Mouse (Mus musculus) heart, embryonic 10.5 days (tissue): ENCODE results near the gene B230217C12Rik. TPM values are rescaled to one million over a fixed set of nuclear protein-coding genes. Genes with fewer than 3 reads are reported as not detected.
"Not testable (repeated sequence)": the region's sequence is repeated elsewhere in the genome, so short reads cannot be mapped to it uniquely, and the experiment has no call there.

Source experiments
- DNase-seq: peaks from one replicate; pipeline ENCODE4 v3.0.0-alpha.2; 2017; ENCODE audit warnings: low spot score
- H3K27ac ChIP-seq: fragments of 300-500 bp; sonication (generic); 2 replicates; pipeline ENCODE4 v1.5.1; 2016; ENCODE audit warnings: mild to moderate bottlenecking
- H3K27me3 ChIP-seq: fragments of 300-500 bp; sonication (generic); 2 replicates; pipeline ENCODE4 v1.6.1; 2016; ENCODE audit warnings: mild to moderate bottlenecking; ENCODE audit not compliant: poor library complexity, insufficient read depth, severe bottlenecking
- H3K36me3 ChIP-seq: fragments of 300-500 bp; sonication (generic); 2 replicates; pipeline ENCODE4 v1.6.1; 2016; ENCODE audit warnings: mild to moderate bottlenecking, moderate library complexity
- H3K4me1 ChIP-seq: fragments of 300-500 bp; sonication (generic); 2 replicates; pipeline ENCODE4 v1.6.1; 2016; ENCODE audit warnings: mild to moderate bottlenecking
- H3K4me3 ChIP-seq: fragments of 300-500 bp; sonication (generic); 2 replicates; pipeline ENCODE4 v1.5.1; 2016; ENCODE audit warnings: mild to moderate bottlenecking, moderate library complexity
- H3K9me3 ChIP-seq: fragments of 300-500 bp; sonication (generic); 2 replicates; pipeline ENCODE4 v1.6.1; 2016; ENCODE audit warnings: mild to moderate bottlenecking, moderate library complexity
- WGBS: fragments of 180-500 bp; shearing (Covaris S2); methylation state at CpG from one replicate; pipeline ENCODE4 v1.1.7; 2016; 5-methylcytosine and 5-hydroxymethylcytosine counted together
- polyA plus RNA-seq: library from polyadenylated mRNA; unstranded; fragments of >200 nt; fragmentation: Nextera tagmentation; extraction: Ambion mirVana; gene quantifications from 2 replicates; pipeline ENCODE4 v1.2.1, GENCODE M21; 2016

B230217C12Rik gene
- polyA plus RNA-seq, 1 experiment from 2014 or later = 9.6 TPM

DNA sequence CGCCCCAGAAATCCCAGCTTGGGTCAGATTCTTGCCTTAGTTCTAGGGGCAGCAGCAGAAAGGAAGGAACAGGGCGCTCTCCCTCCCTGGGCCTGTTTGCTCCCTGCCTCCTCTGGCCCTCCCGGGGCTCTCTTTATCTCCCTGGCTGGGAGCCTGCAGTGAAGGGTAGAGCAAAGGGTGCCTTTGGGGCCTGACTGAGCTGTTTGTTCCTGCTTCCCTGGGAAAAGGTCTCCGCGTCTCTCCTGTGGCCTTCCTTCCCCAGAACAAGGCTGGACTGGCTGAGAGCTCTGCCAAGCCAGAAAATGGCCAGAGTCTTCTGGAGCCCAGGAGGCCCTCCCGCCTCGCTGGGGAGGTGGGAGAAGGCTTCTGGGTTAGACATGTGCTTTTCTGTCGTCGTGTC, 3.5 kb upstream of the B230217C12Rik start:
- not testable (repeated sequence) for DNase-seq, H3K4me3 ChIP-seq, H3K27ac ChIP-seq, H3K27me3 ChIP-seq, H3K9me3 ChIP-seq
- peaks cover 35% of the 10 kb centered on the region for H3K4me1 ChIP-seq
- 67% methylated on average over 9 of the region's 9 CpGs for WGBS
- H3K36me3 ChIP-seq = peaks cover 54% of the 10 kb centered on the region

DNA sequence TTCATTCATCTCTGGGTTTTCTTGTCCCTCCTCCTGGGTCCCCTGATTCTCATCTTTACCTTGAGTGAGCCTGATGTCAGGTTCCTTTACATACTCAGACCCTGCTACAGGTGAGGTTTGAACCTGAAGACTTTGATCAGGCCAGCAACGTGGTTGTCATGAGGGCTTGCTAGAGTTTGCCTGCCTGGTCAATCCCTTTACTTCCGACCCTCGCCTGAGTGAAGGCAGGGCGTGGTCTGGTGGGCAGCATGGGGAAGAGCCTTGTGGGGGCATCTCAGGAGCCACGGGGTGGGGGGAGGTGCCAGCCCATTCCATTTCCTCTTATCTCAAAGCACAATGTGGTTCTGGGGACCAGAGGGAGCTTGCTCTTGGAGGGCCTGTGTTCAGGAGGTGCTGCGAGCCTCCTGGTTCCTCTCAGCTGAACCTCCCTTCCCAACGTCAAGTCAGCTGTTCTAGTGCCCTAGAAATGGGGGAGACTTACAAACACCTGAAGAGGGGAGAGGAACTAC, 2.9 kb upstream of the B230217C12Rik start:
- Histone ChIP-seq H3K36me3 (peaks cover 48% of the 10 kb centered on the region), H3K4me3 (no peak overlapping the region), H3K9me3 (no peaks in the 10 kb centered on the region), H3K27ac (no peak overlapping the region), H3K4me1 (peaks cover 38% of the 10 kb centered on the region), H3K27me3 (no peaks in the 10 kb centered on the region)
- no peak for DNase-seq
- WGBS = 74% methylated on average over 7 of the region's 7 CpGs

DNA sequence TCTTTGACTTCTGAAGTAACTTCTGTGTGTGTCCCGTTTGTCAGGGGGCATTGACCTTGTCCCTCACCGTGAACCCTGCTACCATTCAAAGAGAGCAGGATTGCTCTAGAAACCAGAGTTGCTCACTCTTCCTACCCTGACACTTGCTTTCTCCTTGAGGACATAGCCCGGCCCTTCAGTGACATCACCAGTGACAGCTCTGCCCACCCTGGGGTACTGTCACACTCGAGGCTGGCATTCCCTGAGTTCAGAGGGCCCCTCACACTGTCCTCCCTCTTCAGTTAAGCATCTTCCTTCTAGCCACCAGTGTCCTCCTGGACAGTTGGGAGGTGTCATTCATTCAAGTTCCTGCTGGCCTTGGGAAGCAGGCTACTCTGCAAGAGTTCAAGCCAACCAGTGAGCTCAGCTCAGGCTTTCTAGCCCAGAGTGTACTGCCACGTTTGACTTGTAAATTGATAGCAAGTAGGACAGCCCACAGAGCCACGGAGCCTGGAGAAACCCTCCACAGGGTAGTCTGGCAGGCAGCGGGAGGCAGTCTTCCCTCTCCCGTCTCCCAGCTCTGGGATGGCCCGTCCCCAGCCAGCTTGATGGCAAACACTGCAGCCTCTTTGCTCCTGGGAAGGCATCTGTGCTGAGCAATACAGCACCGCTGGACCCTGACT, 1.7 kb upstream of the B230217C12Rik start:
- Histone ChIP-seq H3K36me3 (peaks cover 43% of the 10 kb centered on the region), H3K27me3 (no peaks in the 10 kb centered on the region), H3K9me3 (no peaks in the 10 kb centered on the region), H3K27ac (peak overlapping the region; percentile 11), H3K4me1 (peaks cover 35% of the 10 kb centered on the region), H3K4me3 (no peak overlapping the region)
- no peak for DNase-seq
- 35% methylated on average over 10 of the region's 10 CpGs for WGBS

DNA sequence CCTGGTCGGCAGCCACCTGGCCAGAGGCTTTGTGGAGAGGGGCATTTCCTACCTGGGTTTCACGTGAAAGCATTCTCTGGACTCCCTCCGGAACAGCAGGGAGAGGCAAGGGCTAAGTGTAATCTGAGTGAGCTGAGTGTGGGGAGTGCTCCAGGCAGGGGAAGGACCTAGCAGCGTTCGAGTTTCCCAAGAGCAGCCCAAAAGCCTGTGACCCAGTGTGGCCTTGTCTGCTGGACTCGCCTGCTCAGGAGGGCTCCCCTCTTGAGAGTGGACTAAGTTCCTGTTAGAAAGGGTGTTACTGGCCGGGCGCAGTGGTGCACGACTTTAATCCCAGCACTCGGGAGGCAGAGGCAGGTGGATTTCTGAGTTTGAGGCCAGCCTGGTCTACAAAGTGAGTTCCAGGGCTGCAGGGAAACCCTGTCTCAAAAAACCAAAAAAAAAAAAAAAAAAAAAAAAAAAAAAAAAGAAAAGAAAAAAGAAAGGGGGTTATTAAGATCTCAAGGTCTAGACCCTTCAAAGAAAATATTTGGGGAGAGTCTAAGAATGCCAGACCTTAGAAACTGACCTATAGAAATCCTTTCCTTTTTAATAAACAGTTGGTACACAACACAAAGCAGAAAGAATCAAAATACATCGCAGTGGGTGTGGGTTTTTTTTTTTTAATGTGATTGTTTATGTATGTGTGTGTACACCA, 992 bp upstream of the B230217C12Rik start:
- no peak overlapping the region for H3K4me3 ChIP-seq
- no peak for DNase-seq
- peaks cover 32% of the 10 kb centered on the region for H3K4me1 ChIP-seq
- 46% methylated on average over 11 of the region's 11 CpGs for WGBS
- H3K27ac ChIP-seq = peak overlapping the region; percentile 11
- H3K27me3 ChIP-seq = no peaks in the 10 kb centered on the region
- H3K9me3 ChIP-seq = no peaks in the 10 kb centered on the region
- peaks cover 36% of the 10 kb centered on the region for H3K36me3 ChIP-seq

DNA sequence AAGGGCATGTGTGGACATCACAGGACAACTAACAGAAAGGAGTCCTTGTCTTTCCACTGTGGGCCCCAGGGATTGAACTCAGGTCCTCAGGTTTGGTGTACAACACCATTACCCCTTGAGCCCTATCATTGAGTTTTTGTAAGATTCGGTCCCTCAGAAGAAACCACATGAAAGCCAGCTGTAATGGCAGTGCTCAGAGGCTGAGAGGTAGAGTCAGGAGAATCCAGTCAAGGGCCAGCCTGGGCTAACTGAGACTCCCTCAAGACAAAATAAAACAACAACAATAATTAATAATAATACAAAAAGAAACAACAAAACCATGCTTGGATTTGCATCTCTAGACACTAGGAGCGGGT, 467 bp upstream of the B230217C12Rik start:
- Histone ChIP-seq H3K4me3 (peak overlapping the region; percentile 67), H3K27me3 (no peaks in the 10 kb centered on the region), H3K4me1 (peaks cover 30% of the 10 kb centered on the region), H3K36me3 (peaks cover 31% of the 10 kb centered on the region), H3K27ac (peak overlapping the region; percentile 89; the same call in 1 of the 2 replicates), H3K9me3 (no peaks in the 10 kb centered on the region)
- 75% methylated on average over 2 of the region's 2 CpGs for WGBS
- no peak for DNase-seq

DNA sequence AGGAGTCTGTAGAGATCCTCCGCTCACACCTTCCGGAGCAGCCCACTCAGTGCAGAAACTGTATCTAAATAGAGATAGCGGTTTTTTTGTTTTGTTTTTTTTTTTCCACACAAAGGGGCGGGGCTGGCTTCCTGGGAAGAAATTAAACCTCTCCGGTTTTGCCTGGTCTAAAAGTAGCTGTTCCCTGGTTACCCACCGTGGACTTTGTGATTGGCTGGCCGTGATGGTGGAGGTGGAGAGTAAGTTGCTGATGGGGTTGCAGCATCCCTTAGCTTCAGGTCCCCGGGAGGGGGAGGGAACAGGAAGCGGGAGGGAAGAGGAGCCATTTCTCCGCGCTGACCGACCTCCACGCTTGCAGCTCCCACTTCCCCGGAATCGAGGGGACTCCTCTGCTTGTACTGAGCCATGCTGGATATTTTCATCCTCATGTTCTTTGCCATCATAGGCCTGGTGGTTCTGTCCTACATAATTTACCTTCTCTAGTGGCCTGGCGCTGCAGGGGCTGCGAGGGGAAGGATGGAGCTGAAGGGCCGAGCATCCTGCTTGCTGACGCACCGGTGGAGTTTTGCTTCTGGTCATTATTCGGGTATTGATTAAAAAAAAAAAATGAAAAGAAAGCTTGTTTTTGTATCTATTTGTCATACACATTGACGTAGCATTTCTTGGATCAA, 546 bp downstream of the B230217C12Rik start:
- H3K9me3 ChIP-seq = no peaks in the 10 kb centered on the region
- peak overlapping the region; percentile 67 for H3K4me3 ChIP-seq
- peak overlapping the region; percentile 89 for H3K27ac ChIP-seq
- no peaks in the 10 kb centered on the region for H3K27me3 ChIP-seq
- peaks cover 30% of the 10 kb centered on the region for H3K4me1 ChIP-seq
- peaks cover 21% of the 10 kb centered on the region for H3K36me3 ChIP-seq
- 3% methylated on average over 22 of the region's 22 CpGs for WGBS
- peak; percentile 90 for DNase-seq

DNA sequence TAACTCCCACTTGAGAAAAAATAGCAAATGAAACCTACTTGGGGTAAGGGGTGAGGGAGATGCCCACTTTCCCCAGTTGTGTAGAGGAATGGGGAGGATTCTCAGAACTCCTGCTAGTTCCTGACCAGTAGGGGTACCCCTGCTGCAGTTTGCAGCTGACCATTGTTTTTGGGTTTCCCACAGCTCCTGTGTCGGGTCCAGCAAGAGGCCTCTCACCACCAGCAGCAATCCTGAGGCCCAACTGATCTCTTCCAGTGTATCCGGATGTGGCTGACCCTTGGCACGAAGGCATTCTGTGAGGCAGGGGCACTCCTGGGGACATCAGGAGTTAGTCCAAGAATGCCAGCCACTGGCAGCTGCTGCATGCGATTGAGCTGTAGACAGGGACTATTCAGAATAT, 1.4 kb downstream of the B230217C12Rik start:
- no peak for DNase-seq
- Histone ChIP-seq H3K4me1 (peaks cover 23% of the 10 kb centered on the region), H3K9me3 (no peaks in the 10 kb centered on the region), H3K36me3 (peaks cover 12% of the 10 kb centered on the region), H3K27me3 (no peaks in the 10 kb centered on the region), H3K4me3 (peak overlapping the region; percentile 67), H3K27ac (peak overlapping the region; percentile 19; the same call in 1 of the 2 replicates)
- 54% methylated on average over 4 of the region's 4 CpGs for WGBS

DNA sequence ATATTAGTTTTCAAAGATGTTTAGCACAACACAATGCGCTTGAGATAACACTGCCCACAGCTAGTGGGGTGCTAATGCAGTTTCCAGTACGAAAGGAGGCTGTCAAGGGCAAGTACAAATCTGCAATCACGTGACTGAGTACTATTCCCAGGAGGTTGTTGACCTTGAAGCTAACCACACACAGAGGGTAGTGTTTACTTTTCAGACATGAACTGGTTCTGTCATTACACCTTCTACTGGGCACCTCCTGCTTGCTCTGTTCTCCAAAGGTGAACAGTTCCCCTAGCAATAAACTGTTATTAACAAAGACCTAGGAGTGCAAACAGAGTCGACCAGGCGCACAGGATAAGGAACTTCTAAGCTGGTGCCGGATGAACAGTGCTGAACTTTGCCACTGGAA, 9.8 kb downstream of the B230217C12Rik start:
- 61% methylated on average over 6 of the region's 6 CpGs for WGBS
- Histone ChIP-seq H3K36me3 (no peaks in the 10 kb centered on the region), H3K27me3 (no peaks in the 10 kb centered on the region), H3K9me3 (no peaks in the 10 kb centered on the region), H3K27ac (peak overlapping the region; percentile 75), H3K4me1 (peaks cover 4% of the 10 kb centered on the region; the same call in 1 of the 2 replicates), H3K4me3 (no peak overlapping the region)
- DNase-seq = no peak

DNA sequence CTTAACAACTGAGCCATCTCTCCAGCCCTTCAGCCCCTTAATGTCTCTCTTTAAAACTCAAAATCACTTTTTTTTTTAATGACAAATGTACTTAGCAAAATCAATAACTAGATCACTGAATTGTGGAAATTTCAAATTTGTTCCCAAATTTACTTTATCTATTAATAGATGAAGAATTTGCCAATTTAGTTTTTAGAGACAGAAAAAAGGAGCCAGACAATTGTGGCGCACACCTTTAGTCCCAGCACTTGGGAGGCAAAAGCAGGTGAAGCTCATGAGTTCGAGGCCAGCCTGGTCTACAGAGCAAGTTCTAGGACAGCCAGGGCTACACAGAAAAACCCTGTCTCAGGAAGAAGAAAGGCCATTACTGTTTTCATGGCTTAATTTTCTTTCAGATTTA, 11.0 kb downstream of the B230217C12Rik start:
- H3K4me1 ChIP-seq = peaks cover 4% of the 10 kb centered on the region; the same call in 1 of the 2 replicates
- H3K27me3 ChIP-seq = no peaks in the 10 kb centered on the region
- no peak overlapping the region for H3K27ac ChIP-seq
- DNase-seq = no peak
- H3K36me3 ChIP-seq = no peaks in the 10 kb centered on the region
- H3K9me3 ChIP-seq = no peaks in the 10 kb centered on the region
- H3K4me3 ChIP-seq = no peak overlapping the region
- WGBS = 85% methylated on average over 2 of the region's 2 CpGs

DNA sequence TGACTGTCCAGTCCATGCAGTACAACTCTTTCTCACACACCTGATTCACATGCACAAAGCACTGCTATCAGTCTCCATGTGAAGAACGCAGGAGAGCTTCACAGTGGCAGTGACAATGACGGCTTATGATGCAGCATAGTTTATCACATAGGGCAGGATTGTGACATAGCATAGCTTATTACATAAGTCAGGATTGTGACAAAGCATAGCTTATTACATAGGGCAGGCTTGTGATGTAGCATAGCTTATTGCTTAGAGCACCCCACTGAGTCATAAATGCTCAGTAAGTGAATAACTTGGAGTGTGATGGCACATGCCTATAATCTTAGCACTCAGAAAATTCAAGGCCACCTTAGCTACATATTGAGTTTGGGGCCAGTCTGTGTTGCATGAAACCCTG, 14.9 kb downstream of the B230217C12Rik start:
- Histone ChIP-seq H3K4me1 (peaks cover 1% of the 10 kb centered on the region; the same call in 1 of the 2 replicates), H3K27ac (no peak overlapping the region), H3K4me3 (no peak overlapping the region), H3K36me3 (no peaks in the 10 kb centered on the region), H3K9me3 (no peaks in the 10 kb centered on the region), H3K27me3 (no peaks in the 10 kb centered on the region)
- 88% methylated on average over 2 of the region's 2 CpGs for WGBS
- DNase-seq = no peak

DNA sequence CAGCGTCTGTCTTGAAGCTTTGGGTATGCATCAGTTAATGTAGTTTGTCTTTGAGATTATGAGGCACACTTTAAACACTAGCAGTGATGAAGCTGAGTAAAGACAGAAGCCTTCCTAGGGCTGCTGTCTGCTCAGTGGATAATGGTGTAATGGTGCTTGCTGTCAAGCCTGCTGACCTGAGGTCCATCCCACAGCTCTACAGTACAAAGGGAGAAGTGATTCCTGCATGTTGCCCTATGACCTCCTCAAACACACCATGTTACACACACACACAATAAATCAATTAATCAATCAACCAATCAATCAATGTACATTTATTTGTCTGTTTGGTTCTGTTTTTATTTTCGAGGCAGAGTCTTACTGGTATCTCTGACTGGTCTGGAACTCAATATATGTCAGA, 21.6 kb downstream of the B230217C12Rik start:
- no peak for DNase-seq
- Histone ChIP-seq H3K4me1 (no peaks in the 10 kb centered on the region), H3K9me3 (no peaks in the 10 kb centered on the region), H3K27ac (no peak overlapping the region), H3K36me3 (no peaks in the 10 kb centered on the region), H3K27me3 (no peaks in the 10 kb centered on the region), H3K4me3 (no peak overlapping the region)
- WGBS = 72% methylated on average over 2 of the region's 2 CpGs

DNA sequence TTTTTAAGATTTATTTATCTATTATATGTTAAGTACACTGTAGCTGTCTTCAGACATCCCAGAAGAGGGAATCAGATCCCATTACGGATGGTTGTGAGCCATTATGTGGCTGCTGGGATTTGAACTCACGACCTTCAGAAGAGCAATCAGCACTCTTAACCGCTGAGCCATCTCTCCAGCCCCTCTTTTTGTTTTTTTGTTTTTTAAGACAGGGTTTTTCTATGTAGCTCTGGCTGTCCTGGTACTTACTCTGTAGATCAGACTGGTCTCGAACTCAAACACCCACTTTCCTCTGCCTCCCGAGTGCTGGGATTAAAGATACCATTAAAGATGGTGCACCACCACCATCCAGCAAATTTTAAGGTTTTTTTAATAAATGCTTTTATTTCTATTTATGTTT, 24.8 kb downstream of the B230217C12Rik start:
- WGBS = 84% methylated on average over 5 of the region's 5 CpGs
- Histone ChIP-seq H3K4me1 (no peaks in the 10 kb centered on the region), H3K27ac (no peak overlapping the region), H3K27me3 (no peaks in the 10 kb centered on the region), H3K9me3 (no peaks in the 10 kb centered on the region), H3K36me3 (0 out of 2 replicates have a peak, but pooled peaks cover 2% of the 10 kb centered on the region), H3K4me3 (no peak overlapping the region)
- DNase-seq = no peak
